Mouse (Mus musculus) embryonic facial prominence, embryonic 13.5 days (tissue): ENCODE measurements around the gene H2-T22. TPM values are rescaled to one million over a fixed set of nuclear protein-coding genes. Genes with fewer than 3 reads are reported as not detected.
"Not testable (repeated sequence)": the region's sequence is repeated elsewhere in the genome, so short reads cannot be mapped to it uniquely, and the experiment has no call there.

Source experiments
- ATAC-seq: fragments of 200-750 bp; cut with Nextera tagmentation; 2 replicates; pipeline ENCODE4 v1.8.0; 2017; ENCODE audit warnings: low read depth; ENCODE audit not compliant: insufficient number of reproducible peaks, insufficient read depth, low FRiP score, low TSS enrichment
- H3K27ac ChIP-seq: fragments of 300-500 bp; sonication (generic); 2 replicates; pipeline ENCODE4 v1.5.1; 2015; ENCODE audit warnings: moderate library complexity, mild to moderate bottlenecking, inconsistent platforms
- H3K27me3 ChIP-seq: fragments of 300-500 bp; sonication (generic); 2 replicates; pipeline ENCODE4 v1.6.1; 2015; ENCODE audit warnings: mild to moderate bottlenecking, inconsistent platforms
- H3K36me3 ChIP-seq: fragments of 300-500 bp; sonication (generic); 2 replicates; pipeline ENCODE4 v1.6.1; 2015; ENCODE audit warnings: mild to moderate bottlenecking, inconsistent platforms
- H3K4me1 ChIP-seq: fragments of 300-500 bp; sonication (generic); 2 replicates; pipeline ENCODE4 v1.6.1; 2015; ENCODE audit warnings: inconsistent platforms
- H3K4me2 ChIP-seq: fragments of 300-500 bp; sonication (generic); 2 replicates; pipeline ENCODE4 v1.6.1; 2015; ENCODE audit warnings: moderate library complexity, mild to moderate bottlenecking, inconsistent platforms
- H3K4me3 ChIP-seq: fragments of 300-500 bp; sonication (generic); 2 replicates; pipeline ENCODE4 v1.5.1; 2015; ENCODE audit warnings: mild to moderate bottlenecking, inconsistent platforms
- H3K9ac ChIP-seq: fragments of 300-500 bp; sonication (generic); 2 replicates; pipeline ENCODE4 v1.6.1; 2015; ENCODE audit warnings: mild to moderate bottlenecking, inconsistent platforms
- H3K9me3 ChIP-seq: fragments of 300-500 bp; sonication (generic); 2 replicates; pipeline ENCODE4 v1.6.1; 2016; ENCODE audit warnings: inconsistent platforms
- WGBS: fragments of 180-500 bp; shearing (Covaris S2); methylation state at CpG from one replicate; pipeline ENCODE4 v1.1.7; 2015; ENCODE audit warnings: mixed read lengths; 5-methylcytosine and 5-hydroxymethylcytosine counted together
- polyA plus RNA-seq: library from polyadenylated mRNA; unstranded; fragments of >200 nt; fragmentation: Nextera tagmentation; extraction: Ambion mirVana; gene quantifications from 2 replicates; pipeline ENCODE4 v1.2.1, GENCODE M21; 2015

H2-T22 gene
- polyA plus RNA-seq, 1 experiment from 2014 or later = 20.1 TPM

DNA sequence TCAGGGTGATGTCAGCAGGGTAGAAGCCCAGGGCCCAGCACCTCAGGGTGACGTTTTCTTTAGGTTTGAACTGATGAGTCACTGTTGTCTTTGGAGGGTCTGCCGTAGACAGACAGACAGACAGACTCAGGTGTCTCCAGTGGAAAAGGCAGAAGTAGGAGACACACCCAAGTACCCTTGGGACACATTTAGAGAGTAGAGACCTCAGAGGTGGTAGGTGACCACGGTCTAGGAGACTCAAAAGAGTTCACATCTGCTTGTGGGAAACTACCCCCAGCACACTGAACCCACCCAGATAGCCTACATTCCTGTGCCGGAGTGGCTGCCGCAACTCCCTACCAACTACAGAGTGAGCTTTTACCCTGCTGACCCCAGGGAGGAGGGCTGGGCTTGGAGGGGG lies 27.6 kb downstream of the H2-T22 start:
- no peak overlapping the region for H3K4me3 ChIP-seq
- no peak for ATAC-seq
- WGBS = 95% methylated on average over 5 of the region's 5 CpGs
- H3K27me3 ChIP-seq = no peaks in the 10 kb centered on the region
- no peaks in the 10 kb centered on the region for H3K9me3 ChIP-seq
- H3K27ac ChIP-seq = no peak overlapping the region
- no peaks in the 10 kb centered on the region for H3K4me1 ChIP-seq
- peaks cover 19% of the 10 kb centered on the region for H3K36me3 ChIP-seq
- no peak overlapping the region for H3K4me2 ChIP-seq
- H3K9ac ChIP-seq = no peak overlapping the region

DNA sequence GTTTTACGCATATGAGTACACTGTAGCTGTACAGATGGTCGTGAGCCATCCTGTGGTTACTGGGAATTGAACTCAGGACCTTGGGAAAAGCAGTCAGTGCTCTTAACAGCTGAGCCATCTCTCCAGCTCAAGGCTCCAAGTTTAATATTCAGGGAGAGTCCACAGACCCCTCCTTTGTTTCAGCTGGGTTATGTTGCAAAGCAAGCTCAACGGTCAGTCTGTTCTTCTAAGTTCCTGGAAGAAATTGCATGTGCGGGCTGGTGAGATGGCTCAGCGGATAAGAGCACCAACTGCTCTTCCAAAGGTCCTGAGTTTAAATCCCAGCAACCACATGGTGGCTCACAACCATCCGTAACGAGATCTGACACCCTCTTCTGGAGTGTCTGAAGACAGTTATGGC lies 38.1 kb downstream of the H2-T22 start:
- not testable (repeated sequence) for H3K36me3 ChIP-seq, H3K27ac ChIP-seq, H3K9me3 ChIP-seq, ATAC-seq, H3K9ac ChIP-seq, H3K4me1 ChIP-seq, H3K4me2 ChIP-seq, H3K27me3 ChIP-seq, H3K4me3 ChIP-seq
- WGBS = 95% methylated on average over 7 of the region's 7 CpGs

DNA sequence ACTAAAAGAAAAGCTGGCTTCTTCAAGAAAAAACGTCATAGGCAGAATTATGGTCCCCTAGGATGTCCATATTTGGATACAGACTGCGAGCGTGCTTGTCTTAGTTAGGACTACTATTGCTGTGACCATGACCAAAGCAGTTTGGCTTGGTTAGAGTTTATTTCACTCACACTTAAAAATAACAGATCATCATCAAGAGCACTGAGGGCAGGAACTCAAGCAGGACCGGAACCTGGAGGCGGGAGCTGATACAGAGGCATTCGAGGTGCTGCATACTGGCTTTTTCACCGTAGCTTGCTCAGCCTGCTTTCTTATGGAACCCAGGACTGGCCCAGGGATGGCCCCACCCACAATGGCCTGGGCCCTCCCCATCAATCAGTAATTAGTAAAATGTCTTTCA lies 39.2 kb downstream of the H2-T22 start:
- WGBS = 90% methylated on average over 7 of the region's 7 CpGs
- no peaks in the 10 kb centered on the region for H3K4me1 ChIP-seq

DNA sequence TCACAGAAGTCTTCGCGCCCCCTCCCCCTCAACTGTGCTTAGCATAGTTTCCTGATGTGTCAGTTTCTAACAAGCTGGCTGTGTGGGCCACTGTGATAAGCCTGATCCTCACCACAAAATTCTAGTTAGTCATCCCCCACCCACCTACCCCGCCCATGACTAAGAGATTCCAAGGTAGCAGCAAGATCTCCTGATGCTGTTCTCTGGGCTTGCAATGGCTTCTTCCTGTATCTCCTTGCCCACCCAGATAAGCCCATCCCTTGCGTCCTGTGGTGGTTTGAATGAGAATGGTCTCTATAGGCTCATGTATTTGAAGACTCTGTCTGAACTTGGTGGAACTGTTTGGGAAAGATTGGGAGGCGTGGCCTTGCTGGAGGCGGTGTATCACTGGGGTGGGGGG lies 40.6 kb downstream of the H2-T22 start:
- H3K36me3 ChIP-seq = peaks cover 5% of the 10 kb centered on the region
- no peaks in the 10 kb centered on the region for H3K9me3 ChIP-seq
- no peaks in the 10 kb centered on the region for H3K27me3 ChIP-seq
- H3K4me3 ChIP-seq = no peak overlapping the region
- no peak overlapping the region for H3K9ac ChIP-seq
- no peak for ATAC-seq
- H3K27ac ChIP-seq = no peak overlapping the region
- H3K4me2 ChIP-seq = no peak overlapping the region
- H3K4me1 ChIP-seq = peaks cover 7% of the 10 kb centered on the region; the same call in 1 of the 2 replicates
- WGBS = 94% methylated on average over 6 of the region's 6 CpGs

More for the DNA sequence above, 39.2 kb downstream of the H2-T22 start:
- no peak overlapping the region for H3K9ac ChIP-seq
- no peak overlapping the region for H3K4me3 ChIP-seq
- no peaks in the 10 kb centered on the region for H3K27me3 ChIP-seq
- H3K4me2 ChIP-seq = no peak overlapping the region
- ATAC-seq = no peak
- H3K36me3 ChIP-seq = peaks cover 5% of the 10 kb centered on the region
- no peaks in the 10 kb centered on the region for H3K9me3 ChIP-seq
- no peak overlapping the region for H3K27ac ChIP-seq

DNA sequence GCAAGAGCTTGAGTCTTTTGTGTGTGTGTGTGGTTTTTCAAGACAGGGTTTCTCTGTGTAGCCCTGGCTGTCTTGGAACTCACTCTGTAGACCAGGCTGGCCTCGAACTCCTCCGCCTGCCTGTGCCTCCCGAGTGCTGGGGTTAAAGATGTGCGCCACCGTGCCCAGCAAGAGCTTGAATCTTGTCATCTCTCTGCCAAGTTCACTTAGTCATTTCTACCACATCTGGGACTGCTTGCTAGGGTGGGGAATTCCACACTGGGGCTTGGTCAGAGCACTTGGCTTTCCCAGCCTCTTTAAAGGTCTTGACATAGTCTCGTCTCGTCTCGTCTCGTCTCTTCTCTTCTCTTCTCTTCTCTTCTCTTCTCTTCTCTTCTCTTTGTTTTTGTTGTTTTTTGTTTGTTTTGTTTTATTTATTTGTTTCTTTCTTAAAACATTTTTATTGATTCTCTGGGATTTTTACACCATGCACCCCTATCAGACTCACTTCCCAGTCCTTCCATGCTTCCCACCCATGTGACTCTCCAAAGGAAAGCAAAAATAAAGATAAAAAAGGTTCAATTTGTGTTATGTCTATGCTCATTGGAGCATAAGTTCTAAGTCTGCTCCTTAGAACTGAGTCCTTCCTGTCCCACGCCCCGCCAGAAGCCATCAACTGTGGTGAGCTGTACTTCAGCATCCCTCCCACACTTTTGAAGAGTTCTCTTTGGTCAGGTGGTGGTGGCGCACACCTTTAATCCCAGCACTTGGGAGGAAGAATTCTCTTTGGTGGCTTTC lies 41.2 kb downstream of the H2-T22 start:
- H3K9ac ChIP-seq = no peak overlapping the region
- no peaks in the 10 kb centered on the region for H3K36me3 ChIP-seq
- no peaks in the 10 kb centered on the region for H3K27me3 ChIP-seq
- H3K4me3 ChIP-seq = no peak overlapping the region
- no peak overlapping the region for H3K4me2 ChIP-seq
- 94% methylated on average over 12 of the region's 12 CpGs for WGBS
- H3K4me1 ChIP-seq = peaks cover 7% of the 10 kb centered on the region; the same call in 1 of the 2 replicates
- no peak for ATAC-seq
- no peaks in the 10 kb centered on the region for H3K9me3 ChIP-seq
- H3K27ac ChIP-seq = no peak overlapping the region

DNA sequence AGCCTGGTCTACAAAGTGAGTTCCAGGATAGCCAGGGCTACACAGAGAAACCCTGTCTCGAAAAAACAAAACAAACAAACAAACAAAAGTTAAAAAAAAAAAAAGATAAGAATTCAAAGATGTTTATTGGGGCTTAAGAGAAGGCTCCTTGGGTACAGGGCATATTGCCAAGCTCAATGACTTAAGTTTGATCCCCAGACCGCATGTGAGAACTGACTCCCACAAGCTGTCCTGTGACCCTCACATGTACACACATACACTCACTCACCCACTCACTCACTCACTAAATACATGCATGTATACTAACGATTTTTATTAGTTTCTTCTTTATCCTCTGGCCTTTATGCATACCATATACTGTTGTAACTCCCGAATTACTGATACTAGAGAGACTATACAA lies 42.2 kb downstream of the H2-T22 start:
- Histone ChIP-seq H3K27ac (no peak overlapping the region), H3K9ac (no peak overlapping the region), H3K4me2 (no peak overlapping the region), H3K36me3 (no peaks in the 10 kb centered on the region), H3K9me3 (no peaks in the 10 kb centered on the region), H3K27me3 (no peaks in the 10 kb centered on the region), H3K4me1 (peaks cover 14% of the 10 kb centered on the region), H3K4me3 (no peak overlapping the region)
- ATAC-seq = no peak
- WGBS = 91% methylated on average over 4 of the region's 4 CpGs

DNA sequence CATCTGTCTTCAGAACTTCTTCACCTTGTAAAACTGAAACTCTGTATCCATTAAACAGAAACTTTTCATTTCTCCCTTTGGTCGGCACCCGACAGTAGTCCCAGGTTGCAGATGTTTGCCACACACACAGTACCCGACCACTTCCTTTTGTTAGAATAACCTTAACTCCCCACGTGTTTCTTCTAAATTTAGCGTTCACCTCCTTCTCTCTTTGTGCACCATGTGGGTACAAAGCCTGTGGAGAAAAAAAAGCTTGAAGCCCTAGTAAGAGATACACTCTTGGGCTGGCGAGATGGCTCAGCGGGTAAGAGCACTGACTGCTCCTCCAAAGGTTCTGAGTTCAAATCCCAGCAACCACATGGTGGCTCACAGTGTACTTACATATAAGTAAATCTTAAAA lies 43.2 kb downstream of the H2-T22 start:
- WGBS = 82% methylated on average over 7 of the region's 7 CpGs
- Histone ChIP-seq H3K27ac (no peak overlapping the region), H3K4me2 (no peak overlapping the region), H3K4me3 (no peak overlapping the region), H3K9ac (no peak overlapping the region), H3K4me1 (peaks cover 19% of the 10 kb centered on the region), H3K27me3 (no peaks in the 10 kb centered on the region), H3K36me3 (no peaks in the 10 kb centered on the region), H3K9me3 (no peaks in the 10 kb centered on the region)
- ATAC-seq = no peak

DNA sequence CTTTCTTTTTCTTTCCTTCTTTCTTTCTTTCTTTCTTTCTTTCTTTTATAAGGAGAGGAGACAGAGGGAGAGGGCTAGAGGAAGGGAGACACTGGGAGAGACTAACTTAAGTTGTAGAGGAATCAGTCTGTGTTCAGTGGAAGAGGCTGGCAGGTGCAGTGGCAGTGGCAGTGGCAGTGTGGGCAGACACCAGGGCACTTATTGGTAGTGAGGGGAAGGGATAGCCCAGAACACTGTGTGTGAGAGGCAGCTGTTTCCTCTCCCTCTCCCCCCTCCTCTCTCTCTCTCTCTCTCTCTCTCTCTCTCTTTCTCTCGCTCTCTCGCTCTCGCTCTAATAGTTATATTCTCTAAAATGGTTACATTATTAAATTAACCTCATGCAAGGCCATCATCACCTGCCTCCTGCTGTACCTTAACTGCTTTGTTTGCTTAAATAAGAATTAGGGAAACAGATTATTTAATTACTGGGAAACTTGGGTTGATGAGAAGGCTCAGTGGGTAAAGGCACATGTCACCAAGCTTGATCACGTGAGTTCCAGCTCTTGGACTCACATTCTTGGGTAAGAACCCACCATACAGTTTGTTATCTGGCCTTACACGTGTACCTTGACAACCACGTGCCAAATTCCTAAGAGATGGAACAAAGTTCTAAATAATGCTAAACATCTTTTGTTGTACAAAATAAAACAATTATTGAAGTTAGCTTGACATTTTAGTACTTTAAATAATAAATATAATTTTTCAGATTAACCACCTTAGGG lies 43.8 kb downstream of the H2-T22 start:
- Histone ChIP-seq H3K4me2 (no peak overlapping the region), H3K27ac (no peak overlapping the region), H3K4me3 (no peak overlapping the region), H3K27me3 (no peaks in the 10 kb centered on the region), H3K9ac (no peak overlapping the region), H3K4me1 (peaks cover 19% of the 10 kb centered on the region), H3K9me3 (no peaks in the 10 kb centered on the region), H3K36me3 (no peaks in the 10 kb centered on the region)
- no peak for ATAC-seq
- 86% methylated on average over 6 of the region's 6 CpGs for WGBS

DNA sequence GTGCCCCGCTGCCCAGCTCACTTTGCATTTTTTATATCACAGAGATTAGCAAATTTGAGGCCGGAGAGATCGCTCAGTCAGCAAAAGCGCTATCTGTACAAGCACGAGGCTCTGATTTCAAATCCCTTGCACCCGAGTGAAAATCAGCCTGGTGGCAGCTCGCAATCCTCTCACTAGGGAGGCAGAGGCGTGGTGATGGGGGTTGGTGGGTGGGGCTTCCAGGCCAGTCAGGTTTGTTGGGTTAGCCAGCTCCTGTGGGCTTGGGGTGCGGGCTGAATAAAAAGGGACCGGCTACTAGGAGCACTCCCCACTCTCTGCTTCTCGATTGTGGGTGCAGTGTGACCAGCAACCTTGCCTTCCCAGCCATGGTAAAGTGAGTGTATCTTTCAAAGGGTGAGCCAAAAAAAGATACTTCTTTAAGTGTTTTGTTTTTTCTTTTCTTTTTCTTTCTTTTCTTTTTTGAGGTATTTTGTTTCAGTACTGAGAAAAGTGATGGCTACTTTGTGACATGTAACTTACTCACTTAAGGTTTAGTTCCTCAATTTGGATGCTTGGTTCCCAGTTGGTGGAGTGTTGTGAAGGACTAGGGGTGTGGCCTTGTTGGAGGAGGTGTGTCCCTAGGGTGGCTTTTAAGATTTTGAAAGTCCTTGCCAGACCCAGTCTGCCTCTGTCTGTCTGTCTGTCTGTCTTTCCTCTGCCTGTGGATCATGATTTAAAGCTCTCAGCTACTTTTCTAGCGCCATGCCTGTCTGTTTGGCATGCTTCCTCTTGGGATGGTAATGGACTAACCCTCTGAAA lies 44.6 kb downstream of the H2-T22 start:
- Histone ChIP-seq H3K27ac (no peak overlapping the region), H3K9me3 (no peaks in the 10 kb centered on the region), H3K4me2 (no peak overlapping the region), H3K4me3 (no peak overlapping the region), H3K4me1 (peaks cover 19% of the 10 kb centered on the region), H3K27me3 (no peaks in the 10 kb centered on the region), H3K9ac (peak overlapping the region; percentile 40), H3K36me3 (no peaks in the 10 kb centered on the region)
- 56% methylated on average over 12 of the region's 12 CpGs for WGBS
- no peak for ATAC-seq

DNA sequence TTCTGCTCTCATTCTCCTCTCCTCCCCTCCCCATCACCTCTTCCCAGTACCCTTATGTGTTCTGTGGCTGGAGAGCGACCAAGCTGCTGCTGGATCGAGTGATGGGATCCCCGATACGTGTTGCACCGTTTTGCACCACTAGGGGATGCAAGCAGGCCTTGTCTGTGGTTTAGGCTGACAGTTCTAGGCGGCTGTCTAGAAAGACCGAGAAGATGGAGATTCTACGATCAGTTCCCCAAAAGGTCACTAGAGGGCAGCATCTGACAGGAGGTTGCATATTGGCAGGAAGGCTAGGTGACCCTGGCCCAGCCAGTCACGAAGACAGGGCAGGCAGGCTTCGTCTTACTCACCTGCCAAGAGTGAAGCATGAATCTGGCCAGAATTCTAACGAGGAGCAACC lies 45.6 kb downstream of the H2-T22 start:
- Histone ChIP-seq H3K4me1 (peaks cover 19% of the 10 kb centered on the region), H3K9ac (no peak overlapping the region), H3K9me3 (no peaks in the 10 kb centered on the region), H3K27me3 (no peaks in the 10 kb centered on the region), H3K36me3 (no peaks in the 10 kb centered on the region), H3K4me2 (no peak overlapping the region), H3K27ac (no peak overlapping the region), H3K4me3 (no peak overlapping the region)
- 1% methylated on average over 11 of the region's 11 CpGs for WGBS
- ATAC-seq = peak; percentile 49; the same call in 1 of the 2 replicates

DNA sequence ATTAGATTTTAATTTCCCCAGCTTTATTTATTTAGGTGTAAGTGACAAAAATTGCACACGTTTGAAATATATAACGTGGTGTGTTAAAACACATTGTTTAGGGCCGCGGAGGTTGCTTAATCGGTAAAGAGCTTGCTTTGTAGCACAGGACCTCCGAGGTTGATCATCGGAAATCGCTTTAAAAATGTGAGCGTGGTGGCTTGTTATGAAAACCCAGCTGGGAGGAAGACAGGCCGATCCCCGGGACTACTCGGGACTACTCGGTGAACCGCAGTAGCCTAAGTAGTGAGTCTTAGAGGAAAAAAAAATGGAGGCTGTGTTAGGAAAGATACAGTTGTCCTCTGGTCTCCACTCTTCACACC lies 47.7 kb downstream of the H2-T22 start:
- Histone ChIP-seq H3K27me3 (no peaks in the 10 kb centered on the region), H3K27ac (0 out of 2 replicates have a peak overlapping the region, but pooled peaks have one; percentile 35), H3K9me3 (no peaks in the 10 kb centered on the region), H3K4me2 (peak overlapping the region; percentile 79), H3K4me1 (peaks cover 19% of the 10 kb centered on the region), H3K4me3 (peak overlapping the region; percentile 62), H3K9ac (peak overlapping the region; percentile 73), H3K36me3 (peaks cover under 1% of the 10 kb centered on the region)
- WGBS = 3% methylated on average over 14 of the region's 14 CpGs
- ATAC-seq = no peak
